Mouse (Mus musculus): ENCODE data around the gene Slco1a5.
"Not testable (repeated sequence)": the region's sequence is repeated elsewhere in the genome, so short reads cannot be mapped to it uniquely, and the experiment has no call there.

The Slco1a5 gene

DNA sequence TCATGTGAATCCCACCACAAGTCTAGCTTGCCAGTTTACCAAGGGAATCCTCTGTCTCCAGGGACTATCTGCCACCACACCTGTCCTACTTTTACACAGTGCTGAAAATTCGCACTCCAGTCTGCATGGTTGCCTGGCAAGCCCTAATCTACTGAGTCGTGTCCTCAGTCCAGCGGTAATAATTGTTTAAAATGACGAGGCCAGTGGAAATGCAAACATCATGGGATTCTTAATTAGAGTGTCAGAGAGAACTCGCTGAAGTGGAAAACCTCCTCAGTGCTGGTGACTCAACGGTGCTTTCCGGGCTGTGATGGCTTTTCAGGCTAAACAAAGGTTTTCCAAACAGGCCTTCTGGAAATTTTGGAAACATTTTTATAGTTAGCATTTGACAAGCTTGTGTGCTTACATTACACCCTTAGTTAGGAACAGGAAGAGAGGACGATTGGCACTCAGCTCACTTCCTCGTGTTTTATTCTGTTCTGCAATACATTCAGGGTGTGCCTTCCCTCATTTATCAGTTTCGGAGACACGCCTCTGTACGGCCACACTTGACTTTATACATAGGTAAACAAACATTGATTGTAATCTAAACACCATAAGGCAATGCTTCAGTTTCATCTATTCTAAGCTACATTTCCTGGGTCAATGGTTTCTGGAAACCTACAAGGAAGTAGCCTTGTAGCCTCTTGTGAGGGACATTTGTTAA, 33.2 kb downstream of the Slco1a5 start:
- DNase-seq (ENCODE audit: low spot score): no peak

DNA sequence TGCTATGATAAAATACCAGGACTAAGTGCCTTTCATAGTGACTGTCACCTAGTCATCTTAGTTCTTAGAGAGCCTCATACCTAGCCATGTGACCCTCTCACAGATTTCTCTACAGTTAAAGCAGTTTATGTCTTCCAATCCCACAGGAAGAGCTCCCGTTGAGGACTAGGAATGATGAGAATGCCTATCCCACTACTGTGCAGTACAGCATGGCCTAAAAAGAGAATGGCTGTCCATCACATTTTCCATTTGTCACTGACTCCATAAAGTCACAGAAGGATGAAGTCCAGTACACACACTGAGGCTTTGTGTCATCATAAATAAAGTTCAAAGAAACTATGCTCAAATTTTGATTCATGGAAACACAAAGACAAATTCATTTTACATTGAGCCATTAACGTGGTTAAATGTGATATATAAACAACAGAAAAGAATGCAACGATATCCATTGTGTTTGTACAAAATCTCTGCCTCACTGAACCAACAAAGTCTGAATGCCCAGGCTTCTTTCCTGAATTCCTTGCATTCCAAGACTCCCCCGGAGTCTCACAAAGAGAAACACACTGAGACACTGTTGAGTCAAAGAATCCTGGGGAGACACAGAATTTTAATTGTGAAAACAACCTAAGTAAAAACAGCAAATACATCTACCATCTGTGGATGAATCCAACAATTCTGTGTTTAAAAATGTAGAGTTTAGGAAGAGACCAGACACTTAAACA, 46.9 kb downstream of the Slco1a5 start:
- DNase-seq (ENCODE audit: low spot score): no peak

DNA sequence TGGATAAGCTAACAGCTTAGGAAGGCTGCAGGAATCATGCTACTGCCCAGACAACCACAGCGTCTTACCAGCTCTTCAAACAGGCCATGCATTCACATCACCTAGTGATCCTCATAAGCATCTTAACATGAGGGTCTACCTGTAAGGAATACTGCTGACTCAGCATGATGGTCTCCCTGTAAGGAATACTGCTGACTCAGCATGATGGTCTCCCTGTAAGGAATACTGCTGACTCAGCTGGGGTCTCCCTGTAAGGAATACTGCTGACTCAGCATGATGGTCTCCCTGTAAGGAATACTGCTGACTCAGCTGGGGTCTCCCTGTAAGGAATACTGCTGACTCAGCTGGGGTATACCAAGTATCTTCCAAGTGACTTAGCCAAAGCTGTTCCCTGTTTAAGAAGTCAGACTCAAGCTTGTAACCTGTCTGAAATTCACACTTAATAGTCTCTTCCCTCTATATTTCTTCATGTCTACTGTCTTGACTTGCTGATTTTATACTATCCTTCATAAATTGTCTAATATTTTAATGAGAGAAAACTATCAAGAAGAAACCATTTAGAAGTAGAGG, 72.0 kb downstream of the Slco1a5 start:
- not testable (repeated sequence) for DNase-seq (ENCODE audit: low spot score)

DNA sequence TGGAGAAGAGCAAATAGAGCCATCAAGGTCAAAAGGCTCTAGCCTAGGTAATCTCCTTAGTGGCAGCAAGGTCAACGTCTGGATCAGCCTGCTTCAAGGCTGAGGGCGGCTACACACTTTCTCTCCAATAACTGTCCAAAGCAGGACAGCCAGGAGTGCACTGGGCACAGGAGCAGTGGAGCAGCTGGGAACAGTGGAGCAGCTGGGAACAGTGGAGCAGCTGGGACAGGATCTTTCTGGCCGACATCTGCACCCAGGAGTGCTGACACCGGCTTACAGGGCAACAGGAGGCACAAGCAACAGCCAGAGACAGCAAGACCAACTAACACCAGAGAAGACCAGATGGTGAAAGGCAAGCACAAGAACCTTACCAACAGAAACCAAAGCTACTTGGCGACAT, 77.7 kb downstream of the Slco1a5 start:
- DNase-seq (ENCODE audit: low spot score): no peak

DNA sequence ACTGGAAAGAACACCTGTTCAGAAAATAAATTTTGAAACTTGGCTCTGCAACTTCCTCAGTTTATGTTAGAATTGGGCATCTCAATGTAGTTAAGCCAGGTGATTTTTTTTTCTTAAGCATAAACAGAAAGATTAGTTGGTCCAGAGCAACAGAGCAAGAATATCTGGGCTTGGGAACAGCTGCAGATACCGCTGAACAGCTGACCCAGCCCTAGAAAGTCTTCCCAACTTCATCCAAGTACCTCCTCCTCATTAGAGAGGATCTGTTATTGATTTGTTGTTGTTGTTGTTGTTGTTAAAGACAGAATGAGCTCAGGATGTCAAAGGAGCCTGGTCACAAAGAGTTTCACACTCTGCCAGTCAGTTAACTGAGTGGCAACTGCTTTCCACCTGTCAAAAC, 83.3 kb downstream of the Slco1a5 start:
- no peak for DNase-seq (ENCODE audit: low spot score)

DNA sequence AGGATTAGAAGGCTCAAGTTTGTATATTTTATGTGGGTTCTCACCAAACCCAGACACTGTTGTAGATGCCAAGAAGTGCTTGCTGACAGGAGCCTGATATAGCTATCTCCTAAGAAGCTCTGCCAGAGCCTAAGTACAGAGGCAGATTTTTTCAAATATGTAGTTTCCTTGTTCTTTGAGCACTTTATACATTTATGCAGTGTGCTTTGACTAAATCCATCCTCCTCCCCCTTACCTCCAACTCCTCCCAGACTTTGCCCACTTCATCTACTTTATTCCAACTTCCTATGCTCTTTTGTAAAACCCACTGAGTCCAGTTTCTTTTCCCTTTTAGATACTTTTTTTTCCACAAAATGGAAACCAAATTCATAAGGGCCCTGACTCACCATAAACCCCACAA, 102.6 kb downstream of the Slco1a5 start:
- no peak for DNase-seq (ENCODE audit: low spot score)

DNA sequence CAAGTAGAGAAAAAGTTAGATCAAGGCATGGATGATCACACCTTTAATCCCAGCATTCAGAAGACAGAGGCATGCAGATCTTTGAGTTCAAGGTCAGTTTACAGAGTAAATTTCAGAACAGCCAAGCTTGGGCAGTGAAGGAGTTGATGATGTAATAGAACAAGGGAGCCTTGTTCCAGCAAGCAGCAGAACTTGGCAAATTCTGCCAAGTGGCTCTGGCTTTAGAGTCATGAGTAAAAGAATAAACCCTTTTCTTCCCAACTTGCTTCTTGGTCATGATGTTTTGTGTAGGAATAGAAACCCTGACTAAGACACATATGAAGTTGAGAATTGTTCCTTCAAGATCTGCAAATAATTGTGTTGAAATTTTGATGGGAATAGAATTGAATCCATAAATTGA, 111.0 kb downstream of the Slco1a5 start:
- DNase-seq (ENCODE audit: low spot score): no peak

DNA sequence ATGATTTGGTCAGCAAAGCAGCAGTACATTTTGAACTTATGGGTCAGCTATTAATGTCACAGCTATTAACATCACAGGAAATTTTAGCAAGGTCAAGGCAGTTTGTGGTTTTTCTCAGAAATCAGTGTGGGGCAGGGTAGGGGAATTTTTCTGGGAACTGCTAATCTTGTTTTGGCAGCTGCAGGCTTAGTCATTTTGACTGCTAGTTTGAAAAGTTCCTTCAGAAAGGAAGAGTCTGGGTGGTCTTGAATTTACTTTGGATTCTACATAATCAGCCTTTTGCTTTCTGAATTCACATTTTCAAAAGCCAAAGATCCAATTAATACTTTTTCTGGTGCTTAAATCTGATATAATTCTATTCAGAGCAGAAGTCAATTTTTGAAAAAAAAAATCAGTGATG, 113.0 kb downstream of the Slco1a5 start:
- DNase-seq (ENCODE audit: low spot score): no peak

DNA sequence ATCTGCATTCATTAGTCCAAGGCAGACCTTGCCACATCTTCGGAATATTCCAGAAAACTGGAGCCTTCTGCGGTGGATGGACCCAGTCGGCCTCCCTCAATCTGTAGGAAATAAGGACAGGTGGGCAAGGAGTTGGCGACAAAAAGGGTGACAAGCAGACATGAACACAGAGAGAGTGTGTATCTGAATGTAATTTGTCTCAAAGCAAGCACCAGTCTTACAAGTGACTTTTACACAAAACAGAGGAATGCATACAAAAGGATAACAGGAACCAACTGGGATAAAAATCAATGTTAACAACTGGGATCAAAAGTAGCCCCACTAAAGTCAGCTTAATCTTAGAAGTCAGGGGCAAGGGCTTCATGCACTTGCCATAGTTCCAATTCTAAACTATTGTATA, 114.4 kb downstream of the Slco1a5 start, which contains the start of gene Slco1a6:
TSS of gene Slco1a6 (minus strand) at position 101 of the 400 bp plus-strand sequence.
- DNase-seq (ENCODE audit: low spot score): no peak

DNA sequence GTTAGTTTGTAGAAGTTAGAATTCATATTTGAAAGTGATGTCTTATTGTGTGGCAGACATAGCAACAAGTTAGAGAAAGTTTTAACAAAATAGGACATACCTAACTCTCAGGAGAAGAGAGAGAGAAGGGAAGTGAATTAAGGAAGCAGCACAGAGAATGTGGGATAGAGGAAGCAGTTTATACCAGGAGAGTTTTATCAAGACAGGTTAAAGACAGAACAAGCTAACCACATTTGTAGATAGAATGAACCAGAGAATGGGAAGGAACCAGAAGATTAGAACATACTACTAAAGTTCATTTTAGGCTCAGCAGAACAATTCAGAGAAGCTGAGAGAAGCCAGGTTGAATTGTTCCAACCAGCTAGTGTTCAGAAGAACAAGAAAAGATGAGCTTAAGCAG, 122.3 kb downstream of the Slco1a5 start:
- no peak for DNase-seq (ENCODE audit: low spot score)

DNA sequence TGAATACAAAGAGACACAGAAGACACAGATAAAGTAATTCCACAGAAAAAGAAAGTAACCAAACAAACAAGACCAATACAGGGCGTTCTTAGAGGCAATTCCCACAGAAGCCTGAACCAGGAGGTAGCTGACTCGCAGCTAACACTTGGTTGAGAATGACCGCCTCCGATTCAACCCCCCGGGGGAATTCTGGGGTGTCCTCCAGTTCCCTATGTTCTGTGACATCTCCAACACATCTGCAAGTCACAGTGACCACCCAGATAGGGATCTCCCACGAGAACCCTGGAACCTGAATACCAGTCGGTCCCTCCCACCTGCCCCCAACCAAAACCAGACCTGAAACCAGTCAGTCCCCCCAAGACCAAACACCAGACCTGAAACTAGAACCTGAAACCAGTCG, 128.5 kb downstream of the Slco1a5 start:
- DNase-seq (ENCODE audit: low spot score): no peak

DNA sequence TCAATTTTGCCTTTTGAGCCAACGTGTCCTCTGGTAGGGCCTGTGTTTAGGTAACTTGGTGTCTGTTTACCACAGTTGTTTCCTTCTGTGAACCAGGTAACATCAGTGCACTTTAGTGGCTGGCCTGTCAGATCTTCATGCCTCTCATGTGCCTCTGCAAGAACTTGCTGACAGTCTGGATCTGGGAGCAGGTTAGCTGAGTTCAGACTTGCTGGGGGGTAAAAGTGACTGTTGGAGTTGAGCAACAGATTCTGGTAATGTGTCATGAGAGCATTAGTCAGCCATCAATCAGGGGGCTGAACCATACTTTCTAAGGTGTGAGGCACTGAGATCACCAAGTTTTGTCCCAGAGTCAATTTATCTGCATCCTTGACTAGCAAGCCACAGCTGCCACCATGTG, 130.8 kb downstream of the Slco1a5 start:
- DNase-seq (ENCODE audit: low spot score): no peak

DNA sequence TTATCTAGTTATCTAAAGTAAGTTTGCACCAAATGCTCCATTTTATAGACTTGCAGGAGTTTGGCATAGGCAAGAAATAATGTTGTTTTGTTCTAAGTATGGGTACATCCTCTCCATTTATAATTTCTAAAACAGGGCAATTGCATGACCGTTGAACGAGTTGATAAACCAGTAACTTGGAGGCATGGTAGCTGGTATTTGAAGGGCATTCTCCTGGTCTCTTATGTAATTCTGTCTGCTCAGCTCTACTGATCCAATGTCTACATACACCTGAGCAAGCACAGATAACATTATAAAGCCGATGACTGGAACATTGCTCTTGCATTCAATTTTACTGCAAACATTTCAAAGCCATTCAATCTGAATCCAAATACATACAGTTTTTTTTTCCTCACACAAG, 135.4 kb downstream of the Slco1a5 start:
- no peak for DNase-seq (ENCODE audit: low spot score)

DNA sequence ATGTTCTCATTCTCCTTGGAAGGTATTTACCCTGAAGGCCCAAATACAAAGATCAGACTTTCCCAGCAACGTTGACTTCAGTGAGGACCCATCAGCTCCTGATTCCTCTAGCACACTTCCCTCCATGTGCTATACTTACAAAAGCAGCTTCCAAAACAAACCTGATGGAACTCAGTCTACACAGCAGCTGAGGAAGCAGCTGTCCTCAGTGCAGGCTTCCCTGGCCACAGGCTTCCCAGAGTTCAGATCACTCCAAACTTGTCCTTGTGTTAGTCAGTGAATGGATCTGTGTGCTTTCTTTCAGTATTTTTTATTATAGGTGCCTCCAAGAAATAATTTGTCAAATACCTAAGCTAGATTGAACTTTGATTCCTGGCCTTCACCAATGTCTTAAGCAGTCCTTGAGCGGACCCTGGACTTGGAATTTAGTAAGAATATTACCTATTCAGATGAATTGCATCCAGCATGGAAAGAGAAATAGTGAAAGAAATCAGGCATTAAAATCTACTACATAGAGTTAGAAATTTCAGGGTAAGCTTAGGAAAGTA, 136.8 kb downstream of the Slco1a5 start:
- no peak for DNase-seq (ENCODE audit: low spot score)
